Mouse (Mus musculus): ENCODE measurements around the gene Fahd2a. TPM values are rescaled to one million over a fixed set of nuclear protein-coding genes. Genes with fewer than 3 reads are reported as not detected.

Gene Fahd2a
- polyA plus RNA-seq (2014; fragmentation: Nextera tagmentation; extraction: Ambion mirVana), result 25.8 and 26.0 TPM in 2 replicates

DNA sequence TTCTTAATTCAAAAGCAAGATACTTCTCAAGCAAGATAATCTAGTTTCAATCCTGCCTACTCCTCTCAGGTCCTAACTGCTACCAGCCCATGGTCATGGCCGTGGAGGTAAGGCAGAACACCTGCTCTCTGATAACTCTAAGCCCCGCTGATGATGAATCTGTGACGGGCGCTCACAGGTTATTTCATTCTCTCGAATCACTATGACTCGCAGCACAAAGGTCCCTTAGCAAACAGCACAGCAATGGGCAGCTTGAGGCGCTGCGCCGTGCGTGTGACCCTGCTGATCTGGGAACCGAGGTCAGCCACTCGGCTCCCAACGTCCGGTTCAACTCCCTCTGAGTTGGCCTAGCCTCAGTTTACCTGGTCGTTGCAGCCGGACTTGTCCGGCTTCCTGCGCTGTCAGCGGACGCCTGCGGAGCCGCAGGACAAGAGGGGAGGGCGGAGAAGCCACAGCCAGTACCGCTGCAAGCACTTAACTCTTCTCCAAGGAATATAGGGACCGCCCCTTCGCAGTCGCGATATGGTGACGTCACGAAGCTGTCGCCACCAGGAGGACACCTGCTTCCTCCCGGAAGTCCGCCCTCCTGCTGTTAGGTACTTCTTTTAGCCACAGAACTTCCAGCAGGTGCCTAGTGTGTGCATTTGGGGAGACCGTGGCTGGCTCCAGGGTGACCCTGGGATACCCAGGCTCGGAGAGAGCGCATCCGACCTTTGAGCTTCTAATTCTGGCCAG lies at the start of gene Fahd2a:
Fahd2a (minus strand) TSS at position 511 of the 735 bp plus-strand sequence.
- Histone ChIP-seq H3K9me3 (ENCODE audit: control insufficient read depth, low read length) (no peaks in the 10 kb centered on the region), H3K27ac (ENCODE audit: low read depth, low read length) (no peak within 1 kb of the TSS), H3K4me2 (ENCODE audit: low read depth, low read length, severe bottlenecking) (peak within 1 kb of the TSS; percentile 74), H3K27me3 (ENCODE audit: control insufficient read depth, insufficient read depth, low read length) (no peaks in the 10 kb centered on the region), H3K4me3 (ENCODE audit: low read depth, low read length) (peak within 1 kb of the TSS; percentile 70), H3K4me1 (replicated peaks; ENCODE audit: control insufficient read depth, insufficient read depth, low read length) (peaks cover 6% of the 10 kb centered on the region; the same call in 1 of the 2 replicates), H3K36me3 (ENCODE audit: control insufficient read depth, insufficient read depth, low read length) (no peaks in the 10 kb centered on the region), H3K9ac (ENCODE audit: low read length) (peak within 1 kb of the TSS; percentile 79)
- ATAC-seq (replicated peaks; ENCODE audit: low FRiP score) (peak; percentile 93), DNase-seq (ENCODE audit: low spot score) (peak; percentile 93)
- 4% methylated on average over 36 of the region's 37 CpGs for WGBS

DNA sequence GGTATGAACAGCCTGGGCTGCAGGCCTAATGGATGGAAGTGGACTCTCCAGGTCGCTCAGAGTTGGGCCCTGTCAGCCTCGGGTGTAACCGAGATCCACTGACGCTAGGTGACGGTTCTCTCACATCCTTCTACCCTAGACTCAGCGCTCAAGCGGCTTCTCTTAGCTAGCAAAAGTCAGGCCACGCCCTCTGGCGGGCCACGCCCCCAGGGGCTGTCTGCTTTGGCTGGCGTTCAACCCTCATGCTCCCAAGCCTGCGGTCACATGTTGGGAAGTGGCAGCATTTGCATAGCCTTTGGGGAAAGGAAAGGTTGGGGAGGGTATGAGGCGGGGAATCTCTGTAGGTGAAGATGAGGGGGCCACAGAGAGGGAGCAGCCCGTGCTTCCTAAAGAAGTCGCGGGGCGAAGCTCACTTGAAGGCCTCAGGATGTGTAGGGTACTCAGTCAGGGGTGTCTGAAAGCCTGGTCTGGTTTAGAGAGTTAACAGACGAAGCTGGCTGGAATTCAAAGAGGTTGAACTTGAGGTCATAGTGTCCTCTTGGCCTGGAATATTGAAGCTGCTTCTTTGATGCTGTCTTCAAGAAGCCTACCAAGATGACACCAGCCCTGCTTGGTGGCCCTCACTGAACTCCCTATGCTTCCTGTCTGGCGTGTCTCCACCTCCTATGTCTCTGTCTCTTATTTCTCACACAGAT lies 40.3 kb upstream of the Fahd2a start:
- peak overlapping the region; percentile 17 for H3K4me3 ChIP-seq (ENCODE audit: low read depth, low read length)
- peak; percentile 79 for DNase-seq (ENCODE audit: low spot score)
- no peaks in the 10 kb centered on the region for H3K36me3 ChIP-seq (ENCODE audit: control insufficient read depth, insufficient read depth, low read length)
- WGBS, result 7% methylated on average over 19 of the region's 19 CpGs
- H3K27me3 ChIP-seq (ENCODE audit: control insufficient read depth, insufficient read depth, low read length), result peaks cover 51% of the 10 kb centered on the region
- peak overlapping the region; percentile 39; the same call in 1 of the 2 replicates for H3K4me2 ChIP-seq (ENCODE audit: low read depth, low read length, severe bottlenecking)
- peak; percentile 74 for ATAC-seq (replicated peaks; ENCODE audit: low FRiP score)
- H3K4me1 ChIP-seq (replicated peaks; ENCODE audit: control insufficient read depth, insufficient read depth, low read length), result peaks cover 13% of the 10 kb centered on the region; the same call in 1 of the 2 replicates
- no peaks in the 10 kb centered on the region for H3K9me3 ChIP-seq (ENCODE audit: control insufficient read depth, low read length)
- no peak overlapping the region for H3K27ac ChIP-seq (ENCODE audit: low read depth, low read length)
- H3K9ac ChIP-seq (ENCODE audit: low read length), result no peak overlapping the region

DNA sequence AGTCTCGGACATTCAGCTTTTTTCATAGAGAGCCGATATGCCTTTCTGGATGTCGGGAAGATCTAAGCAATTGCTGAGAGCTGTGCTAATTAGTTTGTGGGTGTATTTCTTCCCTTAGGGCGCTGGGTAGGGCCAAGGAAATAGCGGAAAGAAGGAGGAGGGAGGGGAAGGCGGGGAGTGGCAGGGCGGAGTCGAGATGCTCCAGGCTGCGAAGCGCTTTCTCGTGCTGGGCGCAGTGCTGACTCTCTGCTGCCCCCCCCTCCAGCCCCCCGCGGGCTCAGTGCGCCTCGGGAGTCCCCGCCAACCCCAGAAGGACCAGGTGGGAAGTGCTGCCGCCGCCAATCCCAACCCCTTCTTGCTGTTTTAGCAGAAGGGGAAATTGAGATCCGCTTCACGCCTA lies 38.6 kb upstream of the Fahd2a start:
- Histone ChIP-seq H3K4me3 (ENCODE audit: low read depth, low read length) (peak overlapping the region; percentile 35), H3K27me3 (ENCODE audit: control insufficient read depth, insufficient read depth, low read length) (peaks cover 52% of the 10 kb centered on the region), H3K36me3 (ENCODE audit: control insufficient read depth, insufficient read depth, low read length) (no peaks in the 10 kb centered on the region), H3K4me1 (replicated peaks; ENCODE audit: control insufficient read depth, insufficient read depth, low read length) (peaks cover 13% of the 10 kb centered on the region; the same call in 1 of the 2 replicates), H3K9ac (ENCODE audit: low read length) (no peak overlapping the region), H3K4me2 (ENCODE audit: low read depth, low read length, severe bottlenecking) (peak overlapping the region; percentile 67), H3K27ac (ENCODE audit: low read depth, low read length) (no peak overlapping the region), H3K9me3 (ENCODE audit: control insufficient read depth, low read length) (no peaks in the 10 kb centered on the region)
- ATAC-seq (replicated peaks; ENCODE audit: low FRiP score) (no peak), DNase-seq (ENCODE audit: low spot score) (peak; percentile 61)
- WGBS, result under 1% methylated on average over 20 of the region's 21 CpGs

DNA sequence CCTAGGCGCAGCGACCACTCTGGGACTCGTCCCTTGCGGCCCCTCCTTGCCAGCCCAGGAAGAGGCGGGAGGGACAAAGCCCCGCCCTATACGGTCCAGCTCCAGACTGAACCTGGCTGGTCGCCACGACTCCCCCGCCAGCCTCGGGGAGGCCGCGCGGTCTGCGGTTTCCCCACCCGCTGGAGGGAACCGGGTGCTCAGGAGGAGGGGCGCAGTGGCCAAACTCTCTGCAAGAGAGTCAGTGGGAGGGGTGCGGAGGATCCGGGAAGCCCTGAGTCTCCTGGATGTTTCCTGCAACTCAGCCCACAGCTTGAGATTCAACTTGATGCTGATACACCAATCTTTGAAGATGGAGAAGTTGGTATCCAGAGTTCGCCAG lies 38.2 kb upstream of the Fahd2a start:
- under 1% methylated on average over 20 of the region's 21 CpGs for WGBS
- ATAC-seq (replicated peaks; ENCODE audit: low FRiP score) (0 out of 2 replicates have a peak, but pooled peaks have one; percentile 65), DNase-seq (ENCODE audit: low spot score) (peak; percentile 73)
- Histone ChIP-seq H3K27me3 (ENCODE audit: control insufficient read depth, insufficient read depth, low read length) (peaks cover 52% of the 10 kb centered on the region), H3K36me3 (ENCODE audit: control insufficient read depth, insufficient read depth, low read length) (no peaks in the 10 kb centered on the region), H3K27ac (ENCODE audit: low read depth, low read length) (no peak overlapping the region), H3K4me1 (replicated peaks; ENCODE audit: control insufficient read depth, insufficient read depth, low read length) (peaks cover 13% of the 10 kb centered on the region; the same call in 1 of the 2 replicates), H3K4me3 (ENCODE audit: low read depth, low read length) (peak overlapping the region; percentile 35), H3K9ac (ENCODE audit: low read length) (no peak overlapping the region; the same call in 1 of the 2 replicates), H3K4me2 (ENCODE audit: low read depth, low read length, severe bottlenecking) (peak overlapping the region; percentile 67), H3K9me3 (ENCODE audit: control insufficient read depth, low read length) (no peaks in the 10 kb centered on the region)

DNA sequence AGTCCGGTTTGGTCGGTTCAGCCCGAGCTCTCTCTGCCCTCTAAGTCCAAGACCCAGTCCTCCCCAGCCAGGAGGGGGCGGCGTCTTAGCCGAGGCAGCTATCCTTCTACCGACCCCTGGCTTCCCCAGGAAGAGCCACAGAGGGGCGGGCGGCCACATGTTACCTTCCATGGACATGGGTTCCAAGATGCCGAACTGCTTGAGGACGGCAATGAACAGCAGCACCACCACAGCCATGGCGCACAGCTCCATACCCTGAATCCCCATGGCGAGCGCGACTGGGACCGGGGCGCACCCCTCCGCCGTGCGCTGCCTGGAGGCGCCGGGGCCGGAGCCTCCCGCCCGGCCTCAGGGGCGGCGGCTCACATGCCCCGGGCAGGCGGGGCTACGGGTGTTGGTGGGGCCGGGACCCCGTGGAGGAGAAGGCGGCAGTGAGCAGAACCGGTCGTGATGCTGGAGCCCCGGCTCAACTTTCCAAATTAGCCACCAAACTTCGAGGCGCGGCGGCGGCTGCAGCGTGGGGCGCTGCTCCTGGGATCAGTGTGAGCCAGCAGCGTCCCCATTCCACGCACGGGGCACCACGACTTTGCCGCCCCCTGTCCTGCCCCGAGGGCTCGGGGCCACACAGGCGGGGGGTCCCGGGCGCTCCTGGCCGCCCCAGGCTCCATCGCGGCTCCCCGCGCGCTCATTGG lies 37.6 kb upstream of the Fahd2a start:
- Histone ChIP-seq H3K4me1 (replicated peaks; ENCODE audit: control insufficient read depth, insufficient read depth, low read length) (peaks cover 13% of the 10 kb centered on the region; the same call in 1 of the 2 replicates), H3K9ac (ENCODE audit: low read length) (peak overlapping the region; percentile 17), H3K4me3 (ENCODE audit: low read depth, low read length) (peak overlapping the region; percentile 35), H3K36me3 (ENCODE audit: control insufficient read depth, insufficient read depth, low read length) (no peaks in the 10 kb centered on the region), H3K27ac (ENCODE audit: low read depth, low read length) (no peak overlapping the region), H3K9me3 (ENCODE audit: control insufficient read depth, low read length) (no peaks in the 10 kb centered on the region), H3K4me2 (ENCODE audit: low read depth, low read length, severe bottlenecking) (peak overlapping the region; percentile 67), H3K27me3 (ENCODE audit: control insufficient read depth, insufficient read depth, low read length) (peaks cover 52% of the 10 kb centered on the region)
- ATAC-seq (replicated peaks; ENCODE audit: low FRiP score) (0 out of 2 replicates have a peak, but pooled peaks have one; percentile 8), DNase-seq (ENCODE audit: low spot score) (peak; percentile 56)
- under 1% methylated on average over 54 of the region's 59 CpGs for WGBS

DNA sequence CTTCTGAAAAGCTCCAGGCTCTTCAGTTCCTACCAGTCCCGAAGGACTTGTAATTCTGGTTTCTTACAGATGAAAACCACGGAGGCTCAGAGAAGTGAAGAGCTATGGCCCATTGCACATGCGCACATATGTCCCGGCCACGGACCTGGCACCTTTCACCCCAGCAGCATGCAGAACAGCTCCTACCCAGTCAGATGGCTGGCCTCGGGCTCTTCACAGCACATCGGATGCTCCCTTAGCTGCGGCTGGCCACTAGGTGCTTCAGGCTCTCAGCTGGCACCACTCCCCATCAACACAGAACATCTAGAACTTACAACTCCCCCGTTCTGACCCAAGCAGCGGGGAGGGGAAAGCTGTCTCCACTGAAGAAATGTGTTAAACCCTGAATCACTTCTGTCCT lies 35.4 kb upstream of the Fahd2a start:
- peaks cover 13% of the 10 kb centered on the region; the same call in 1 of the 2 replicates for H3K4me1 ChIP-seq (replicated peaks; ENCODE audit: control insufficient read depth, insufficient read depth, low read length)
- no peak overlapping the region for H3K27ac ChIP-seq (ENCODE audit: low read depth, low read length)
- peaks cover 48% of the 10 kb centered on the region for H3K27me3 ChIP-seq (ENCODE audit: control insufficient read depth, insufficient read depth, low read length)
- no peaks in the 10 kb centered on the region for H3K36me3 ChIP-seq (ENCODE audit: control insufficient read depth, insufficient read depth, low read length)
- no peak overlapping the region for H3K4me2 ChIP-seq (ENCODE audit: low read depth, low read length, severe bottlenecking)
- WGBS, result 67% methylated on average over 10 of the region's 10 CpGs
- ATAC-seq (replicated peaks; ENCODE audit: low FRiP score) (no peak), DNase-seq (ENCODE audit: low spot score) (no peak)
- no peak overlapping the region for H3K4me3 ChIP-seq (ENCODE audit: low read depth, low read length)
- no peak overlapping the region for H3K9ac ChIP-seq (ENCODE audit: low read length)
- no peaks in the 10 kb centered on the region for H3K9me3 ChIP-seq (ENCODE audit: control insufficient read depth, low read length)

DNA sequence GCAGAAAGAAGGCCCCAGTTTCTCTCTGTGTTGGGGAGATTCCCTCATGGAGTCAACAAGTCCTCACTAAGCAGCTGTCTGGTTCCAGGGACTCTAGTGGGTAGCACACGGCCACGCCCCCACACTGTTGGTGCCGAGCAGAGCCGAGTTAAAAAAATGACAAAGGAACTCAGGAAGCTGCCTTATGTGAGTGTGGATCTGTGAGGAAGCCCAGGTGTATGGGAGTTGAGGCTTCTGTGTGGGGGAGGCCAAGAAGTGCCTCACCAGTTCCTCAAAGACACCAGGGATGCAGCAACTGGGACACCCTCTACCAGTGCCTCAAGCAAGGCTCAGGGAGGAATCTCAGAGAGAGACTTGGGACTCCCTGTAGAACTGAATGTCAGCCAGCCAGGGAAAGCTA lies 34.8 kb upstream of the Fahd2a start:
- Histone ChIP-seq H3K4me1 (replicated peaks; ENCODE audit: control insufficient read depth, insufficient read depth, low read length) (peaks cover 10% of the 10 kb centered on the region; the same call in 1 of the 2 replicates), H3K9ac (ENCODE audit: low read length) (no peak overlapping the region), H3K36me3 (ENCODE audit: control insufficient read depth, insufficient read depth, low read length) (no peaks in the 10 kb centered on the region), H3K4me2 (ENCODE audit: low read depth, low read length, severe bottlenecking) (no peak overlapping the region), H3K27ac (ENCODE audit: low read depth, low read length) (no peak overlapping the region), H3K4me3 (ENCODE audit: low read depth, low read length) (no peak overlapping the region), H3K27me3 (ENCODE audit: control insufficient read depth, insufficient read depth, low read length) (peaks cover 46% of the 10 kb centered on the region), H3K9me3 (ENCODE audit: control insufficient read depth, low read length) (no peaks in the 10 kb centered on the region)
- ATAC-seq (replicated peaks; ENCODE audit: low FRiP score) (no peak), DNase-seq (ENCODE audit: low spot score) (no peak)
- 80% methylated on average over 4 of the region's 4 CpGs for WGBS

DNA sequence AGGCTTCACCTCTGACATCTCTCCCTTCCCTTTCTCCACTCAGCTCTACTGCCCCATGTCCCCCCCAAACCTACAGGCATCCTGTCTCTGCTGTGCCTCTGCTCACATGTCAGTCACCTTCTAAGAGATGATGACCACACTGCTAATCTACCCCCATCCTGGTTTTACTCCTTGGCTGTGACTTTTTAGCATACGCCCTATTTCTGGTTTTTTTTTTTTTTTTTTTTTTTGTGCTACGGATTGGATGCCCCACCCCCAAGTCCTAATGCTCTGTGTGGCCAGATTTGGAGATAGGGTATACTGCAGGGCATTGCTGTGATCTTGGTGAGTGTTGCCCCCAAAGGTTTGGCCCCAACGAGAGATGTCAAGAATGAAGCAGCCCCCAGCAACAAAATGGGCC lies 27.9 kb upstream of the Fahd2a start:
- no peak overlapping the region for H3K4me2 ChIP-seq (ENCODE audit: low read depth, low read length, severe bottlenecking)
- no peaks in the 10 kb centered on the region for H3K4me1 ChIP-seq (replicated peaks; ENCODE audit: control insufficient read depth, insufficient read depth, low read length)
- H3K4me3 ChIP-seq (ENCODE audit: low read depth, low read length), result no peak overlapping the region
- H3K27me3 ChIP-seq (ENCODE audit: control insufficient read depth, insufficient read depth, low read length), result no peaks in the 10 kb centered on the region
- DNase-seq (ENCODE audit: low spot score), result no peak
- ATAC-seq (replicated peaks; ENCODE audit: low FRiP score), result no peak
- no peaks in the 10 kb centered on the region for H3K9me3 ChIP-seq (ENCODE audit: control insufficient read depth, low read length)
- 73% methylated on average over 3 of the region's 3 CpGs for WGBS
- no peaks in the 10 kb centered on the region for H3K36me3 ChIP-seq (ENCODE audit: control insufficient read depth, insufficient read depth, low read length)
- no peak overlapping the region for H3K27ac ChIP-seq (ENCODE audit: low read depth, low read length)
- no peak overlapping the region for H3K9ac ChIP-seq (ENCODE audit: low read length)

All from forebrain, embryonic 11.5 days (tissue).